Mouse (Mus musculus) right cerebral cortex, postnatal 14 days (tissue): ENCODE measurements around the gene Nat9.

Experiments
- DNase-seq: peaks from one replicate; pipeline ENCODE4 v3.0.0; 2022

The Nat9 gene

DNA sequence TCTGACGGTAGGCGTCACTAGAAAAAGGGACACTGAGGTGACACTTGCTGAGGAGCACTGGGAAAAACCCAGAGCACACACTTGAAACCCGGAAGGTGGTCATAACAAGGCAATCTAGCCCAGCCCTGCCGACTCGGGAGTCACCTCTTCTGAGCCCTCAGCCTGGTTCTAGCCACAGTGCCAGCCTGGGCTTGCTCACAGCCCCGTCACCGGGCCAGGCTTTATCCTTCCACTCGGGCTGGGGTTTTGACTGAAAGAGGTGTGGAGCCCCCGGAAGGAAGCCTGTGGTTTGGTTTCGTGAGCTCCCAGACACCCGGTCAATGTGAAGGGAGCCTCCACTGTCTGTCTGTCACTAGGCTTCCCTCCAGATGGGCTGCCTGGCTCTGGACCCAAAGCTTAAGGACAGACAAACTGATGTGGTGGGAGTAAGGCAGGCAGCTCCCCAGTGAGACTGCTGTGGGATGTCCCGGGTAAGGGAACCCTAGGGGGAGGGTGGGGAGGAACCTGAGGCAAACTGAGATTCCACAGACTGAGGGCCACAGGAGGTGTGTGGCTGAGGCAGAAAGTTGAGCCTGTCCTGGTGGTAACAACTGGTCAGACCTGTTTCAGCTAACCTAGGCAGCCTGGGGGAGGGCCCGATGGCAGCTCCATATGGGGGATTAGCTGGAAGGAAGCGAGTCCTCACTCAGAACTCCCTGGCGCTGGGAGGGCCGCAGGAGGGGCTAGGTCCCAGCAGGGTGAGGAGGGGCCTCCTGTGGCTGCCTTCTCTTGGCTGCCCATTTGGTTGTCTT is 13.9 kb downstream of the Nat9 start:
- no peak for DNase-seq

GRCm38 (mm10) chr11:115172825-115173287 is 14.8 kb downstream of the Nat9 start:
- DNase-seq: no peak

- DNase-seq: no peak
Measured at GRCm38 (mm10) chr11:115171125-115171524, 16.5 kb downstream of the Nat9 start.

DNA sequence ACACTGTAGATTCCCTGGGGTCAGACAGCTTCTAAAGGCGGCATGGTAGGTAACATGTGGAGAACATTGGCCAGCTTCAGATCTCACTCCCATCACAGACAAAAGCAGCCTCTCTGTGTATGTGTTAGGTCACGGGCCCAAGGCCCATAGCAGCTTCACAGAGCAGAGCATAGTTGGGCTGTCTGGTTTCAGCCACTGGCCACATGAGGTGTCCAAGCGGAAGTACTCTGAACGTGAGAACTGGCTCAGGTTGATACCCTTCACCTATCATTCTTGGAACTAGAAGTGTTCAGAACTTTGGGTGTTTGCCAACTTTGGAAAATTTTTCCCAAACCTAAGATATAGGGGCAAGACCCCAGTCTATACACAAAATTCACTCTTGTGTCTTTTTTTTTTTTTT is 18.2 kb downstream of the Nat9 start:
- DNase-seq: no peak

- DNase-seq: no peak
Measured at GRCm38 (mm10) chr11:115167631-115168249, 19.9 kb downstream of the Nat9 start.

GRCm38 (mm10) chr11:115166776-115167175 is 20.9 kb downstream of the Nat9 start:
- DNase-seq: no peak

GRCm38 (mm10) chr11:115164976-115165374 is 22.7 kb downstream of the Nat9 start:
- DNase-seq: no peak

GRCm38 (mm10) chr11:115164341-115164975 is 23.2 kb downstream of the Nat9 start:
- DNase-seq: no peak

GRCm38 (mm10) chr11:115163568-115164150 is 24.0 kb downstream of the Nat9 start:
- peak; percentile 43 for DNase-seq

DNA sequence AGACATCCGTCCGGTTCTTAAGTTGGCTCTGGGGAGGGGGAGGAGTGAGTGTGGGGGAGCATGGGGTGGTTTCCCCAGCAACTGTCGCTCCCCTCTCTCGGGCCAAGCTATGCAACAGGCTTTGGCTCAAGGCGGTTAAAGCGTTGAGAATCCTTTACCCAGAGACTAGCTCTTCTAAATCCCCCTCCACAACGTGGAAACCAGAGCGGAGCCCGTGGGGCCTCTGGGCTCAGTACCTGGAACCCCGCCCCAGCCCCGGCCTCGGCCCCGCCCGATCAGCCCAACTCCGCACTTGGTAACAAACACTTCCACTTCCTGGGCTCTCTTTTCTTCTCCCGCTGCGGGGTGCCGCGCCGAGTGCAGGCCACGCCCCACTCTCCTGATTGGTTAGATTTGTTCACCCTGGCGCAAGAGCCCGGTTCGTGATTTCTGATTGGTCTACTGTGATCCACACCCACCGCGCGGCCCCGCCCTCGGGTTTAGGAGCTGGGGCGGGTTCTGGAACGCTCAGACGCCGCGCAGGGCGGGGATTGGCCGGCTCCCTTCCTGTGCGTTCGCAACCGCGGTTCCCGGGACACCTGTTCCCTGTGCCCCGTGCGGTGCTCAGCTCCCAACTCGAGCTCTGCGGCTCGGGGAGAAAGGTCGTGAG is 24.7 kb downstream of the Nat9 start, which contains the start of gene Slc9a3r1:
Slc9a3r1 (plus strand) TSS at position 510 of the 649 bp plus-strand sequence.
- DNase-seq: peak; percentile 88

DNA sequence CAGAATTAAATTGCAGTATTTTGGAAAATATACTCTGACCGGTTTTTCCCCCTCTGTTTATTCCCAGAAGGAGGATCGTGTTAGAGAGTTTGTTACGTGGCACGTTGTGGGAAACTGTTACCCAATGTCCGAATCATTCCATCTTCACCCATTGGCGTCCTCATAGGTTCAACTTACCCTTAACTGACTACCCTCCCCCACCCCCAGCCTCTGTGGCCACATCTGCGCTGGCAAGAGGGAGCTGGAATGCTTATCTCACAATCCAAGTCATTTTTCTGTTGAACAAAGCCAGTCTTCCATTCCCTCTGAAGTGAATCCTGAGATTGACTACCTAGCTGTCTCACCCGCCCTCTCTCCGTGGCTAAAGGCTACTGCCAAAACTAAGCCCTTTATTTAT is 25.5 kb downstream of the Nat9 start:
- DNase-seq: no peak

DNA sequence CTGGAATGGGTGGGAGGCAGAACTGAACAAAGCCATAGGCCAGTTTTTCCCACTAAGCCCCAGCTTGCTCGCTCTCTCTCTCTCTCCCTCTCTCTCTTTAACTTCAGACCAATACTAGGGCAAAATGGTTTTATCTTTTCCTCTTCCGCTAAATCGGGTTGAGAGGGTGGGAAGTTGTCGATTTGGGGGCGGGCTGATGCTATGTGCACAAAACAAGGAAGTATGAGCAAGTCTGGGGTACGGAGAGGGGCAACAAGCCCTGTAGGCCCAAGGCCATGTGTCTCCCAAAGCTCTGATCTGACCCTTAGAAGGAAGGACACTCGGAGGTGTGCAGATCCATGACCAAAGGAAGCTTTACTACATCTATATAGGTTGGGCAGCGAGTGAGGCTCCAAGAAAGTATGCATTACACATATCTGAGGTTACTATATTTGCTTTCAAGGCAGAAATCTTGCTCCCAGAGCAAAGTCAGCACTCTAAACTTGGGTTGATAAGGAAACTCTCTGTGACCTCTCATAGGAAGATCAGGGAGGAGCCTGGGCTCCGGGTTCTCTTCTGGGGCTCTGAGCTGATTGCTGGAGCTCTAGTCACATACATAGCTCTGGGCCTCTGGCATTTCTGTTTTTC is 26.0 kb downstream of the Nat9 start:
- DNase-seq: no peak

DNA sequence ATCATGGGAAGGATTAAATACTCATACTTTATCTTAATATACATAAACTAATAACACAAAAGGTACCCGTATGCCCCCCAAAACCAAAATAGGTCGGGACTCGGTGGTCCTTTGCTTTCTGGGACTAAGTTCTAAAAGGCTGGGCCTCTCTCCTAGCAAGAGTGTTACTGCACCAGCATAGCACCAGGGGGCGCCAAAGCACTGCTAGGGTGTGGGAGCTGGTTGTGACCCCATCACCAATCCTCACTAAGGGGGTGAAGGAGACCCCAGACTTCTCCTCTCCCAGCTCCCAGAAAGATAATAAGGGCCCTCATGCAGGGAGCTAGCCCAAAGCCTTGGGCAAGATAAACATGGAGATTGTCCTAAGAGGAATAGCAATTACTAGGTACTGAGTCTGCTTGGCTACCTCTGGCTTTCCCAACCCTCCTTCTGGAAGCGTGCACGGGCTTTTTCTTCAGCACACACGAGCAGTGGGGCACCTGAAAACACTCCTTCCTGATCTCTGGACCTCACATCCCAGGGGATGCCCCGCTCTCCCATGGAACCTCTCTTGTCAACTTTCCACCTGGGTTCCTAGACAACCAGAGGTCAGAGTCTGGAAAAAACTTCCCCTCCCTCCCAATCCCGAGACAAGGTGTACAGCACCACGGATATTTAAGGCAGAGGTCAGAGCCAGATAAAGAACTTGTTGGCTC is 26.6 kb downstream of the Nat9 start:
- DNase-seq: peak; percentile 77

GRCm38 (mm10) chr11:115160016-115160797 is 27.5 kb downstream of the Nat9 start:
- DNase-seq: no peak

DNA sequence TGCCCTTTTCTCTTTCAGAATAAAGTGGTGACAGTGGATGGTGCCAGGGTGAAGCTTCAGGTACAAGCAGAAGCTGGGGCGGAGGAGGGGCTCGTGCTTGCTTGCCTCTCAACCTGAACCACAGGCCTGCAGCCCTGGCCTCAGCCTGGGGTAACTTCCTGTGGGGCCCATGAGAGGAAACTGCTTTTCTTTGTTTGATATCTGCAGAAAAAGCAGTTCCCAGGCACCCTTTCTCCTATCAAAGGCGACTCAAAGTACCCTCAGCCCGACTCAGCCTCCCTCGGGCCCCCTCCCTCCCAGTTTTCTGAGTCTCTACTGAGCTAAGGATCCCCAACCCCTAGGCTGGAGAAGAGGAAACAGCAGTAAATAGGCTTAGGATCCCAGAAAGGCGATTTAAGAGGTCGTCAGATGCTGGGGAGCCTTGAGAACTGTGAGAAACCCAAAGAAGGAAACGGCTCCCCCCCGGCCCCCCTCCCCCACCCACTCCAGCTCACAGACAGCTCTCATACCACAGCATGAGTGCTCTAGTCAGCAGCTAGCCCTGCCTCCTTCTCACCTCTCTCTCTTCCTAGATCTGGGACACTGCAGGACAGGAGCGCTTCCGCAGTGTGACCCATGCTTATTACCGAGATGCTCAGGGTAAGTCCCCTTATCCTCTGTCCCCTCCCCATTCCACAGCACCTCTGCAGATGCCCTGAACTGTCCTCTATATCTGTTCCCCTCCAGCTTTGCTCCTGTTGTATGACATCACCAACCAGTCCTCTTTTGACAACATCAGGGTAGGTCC is 29.5 kb downstream of the Nat9 start:
- no peak for DNase-seq

- no peak for DNase-seq
Measured at GRCm38 (mm10) chr11:115155053-115155634, 32.5 kb downstream of the Nat9 start.

- DNase-seq: peak; percentile 76
Measured at GRCm38 (mm10) chr11:115153699-115154292, 33.9 kb downstream of the Nat9 start.

- DNase-seq: no peak
Measured at GRCm38 (mm10) chr11:115153088-115153487, 34.6 kb downstream of the Nat9 start.

DNA sequence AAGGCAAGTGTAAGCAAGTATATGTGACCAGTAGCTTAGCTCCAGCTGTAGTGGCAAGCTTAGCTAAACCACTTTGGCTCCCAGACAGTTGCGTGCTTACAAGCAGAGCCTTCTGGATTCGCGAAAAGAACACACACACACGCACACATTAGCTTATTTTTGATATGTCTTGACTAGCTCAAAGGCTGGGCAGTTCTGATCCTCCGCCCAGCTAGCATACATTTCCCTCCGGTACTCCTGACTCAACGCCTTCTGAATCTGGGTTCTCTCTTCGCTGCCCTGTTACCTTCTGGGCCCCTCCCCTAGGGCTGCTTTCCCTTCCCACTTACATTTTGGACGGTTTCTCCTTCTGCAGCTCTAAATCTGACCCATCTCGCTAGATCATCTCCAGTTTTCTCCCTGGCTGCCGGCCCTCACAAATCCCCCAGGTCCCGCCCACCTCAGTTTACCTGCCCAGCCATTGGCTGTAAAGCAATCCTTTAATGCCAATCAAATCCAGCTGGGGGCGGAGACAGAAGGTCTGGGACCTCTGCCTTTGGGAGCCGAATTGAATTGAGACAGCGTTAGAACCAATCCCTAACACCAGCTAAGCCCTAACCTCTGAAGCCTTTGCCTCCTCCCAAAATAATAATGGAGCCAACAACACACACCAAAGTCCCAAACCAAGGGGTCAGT is 35.8 kb downstream of the Nat9 start:
- no peak for DNase-seq
